Mouse (Mus musculus) heart, adult 2 months (tissue): ENCODE measurements around the gene Lmo3.

Experiments used
- CTCF ChIP-seq: fragments of 200-600 bp; IDR thresholded peaks from 2 replicates; pipeline ENCODE4 v1.8.1; 2022; ENCODE audit warnings: antibody characterized with exemption, mild to moderate bottlenecking, moderate library complexity
- POLR2A ChIP-seq: fragments of 200-500 bp; IDR thresholded peaks from 2 replicates; pipeline ENCODE4 v1.6.1; 2011; ENCODE audit warnings: mild to moderate bottlenecking, low read depth, low read length, control low read depth; ENCODE audit not compliant: insufficient read depth

GRCm38 (mm10) chr6:138580491-138581076 is 1.2 kb downstream of the Lmo3 start:
- TF ChIP-seq POLR2A (no peak), CTCF (no peak)
